Mouse (Mus musculus): Measurements from ENCODE around the gene Lctl.
"Not testable (repeated sequence)": the region's sequence is repeated elsewhere in the genome, so short reads cannot be mapped to it uniquely, and the experiment has no call there.

Lctl gene

DNA sequence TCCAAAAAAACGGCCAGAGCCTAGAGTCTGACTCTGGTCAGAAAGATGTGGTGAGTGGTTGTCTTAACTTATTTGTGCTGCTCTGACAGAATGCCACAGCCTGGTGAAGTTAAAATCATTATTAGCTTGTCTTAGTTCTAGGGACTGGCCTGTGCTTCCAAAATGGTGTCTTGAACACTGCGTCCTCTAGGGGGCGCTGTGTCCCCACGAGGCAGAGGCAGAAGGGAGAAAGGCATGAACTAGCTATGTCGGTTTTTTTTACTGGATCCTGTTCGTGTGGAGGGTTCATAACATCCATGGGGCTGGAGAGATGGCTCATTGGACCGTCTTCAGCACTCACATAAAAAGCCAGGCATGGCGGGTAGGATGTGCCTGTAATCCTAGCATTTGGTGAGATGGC, 3.0 kb downstream of the Lctl start:
- DNase-seq (ENCODE audit: low spot score in 2 of 2): peak in 1 of 2 experiments; percentile 18

DNA sequence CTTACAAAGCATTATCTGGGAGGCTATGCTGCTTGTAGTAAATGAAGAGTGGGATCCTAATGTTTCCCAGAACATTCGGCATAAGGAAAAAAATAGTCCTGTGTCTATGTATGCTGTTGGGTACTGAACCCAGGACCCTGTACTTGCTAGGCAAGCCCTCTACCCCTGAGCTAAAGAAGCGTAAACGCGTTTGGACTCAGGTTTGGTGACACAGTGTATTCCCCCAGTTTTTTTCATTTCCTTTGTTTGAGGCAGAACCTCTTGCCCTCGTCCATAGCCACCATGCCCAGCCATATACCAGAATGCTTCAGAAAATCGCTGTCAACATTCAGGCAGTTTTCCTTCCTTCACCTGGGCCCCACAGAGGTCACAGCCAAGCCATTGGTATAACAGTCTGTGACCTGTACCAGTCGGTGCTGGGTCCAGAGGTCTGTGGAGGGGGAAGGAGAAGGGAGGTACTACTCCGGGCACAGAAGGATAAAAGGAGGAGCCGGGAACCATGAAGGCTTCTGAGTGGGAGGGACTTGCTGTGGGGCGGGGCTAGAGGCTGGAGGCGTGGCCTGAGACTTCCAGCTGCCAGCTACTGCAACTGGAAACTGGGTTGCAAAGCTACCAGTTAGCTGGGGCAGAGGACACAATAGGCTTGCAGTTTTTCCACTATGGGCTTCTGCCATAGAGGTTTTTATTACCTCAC, 3.8 kb downstream of the Lctl start:
- DNase-seq (ENCODE audit: low spot score in 2 of 2): no peak

DNA sequence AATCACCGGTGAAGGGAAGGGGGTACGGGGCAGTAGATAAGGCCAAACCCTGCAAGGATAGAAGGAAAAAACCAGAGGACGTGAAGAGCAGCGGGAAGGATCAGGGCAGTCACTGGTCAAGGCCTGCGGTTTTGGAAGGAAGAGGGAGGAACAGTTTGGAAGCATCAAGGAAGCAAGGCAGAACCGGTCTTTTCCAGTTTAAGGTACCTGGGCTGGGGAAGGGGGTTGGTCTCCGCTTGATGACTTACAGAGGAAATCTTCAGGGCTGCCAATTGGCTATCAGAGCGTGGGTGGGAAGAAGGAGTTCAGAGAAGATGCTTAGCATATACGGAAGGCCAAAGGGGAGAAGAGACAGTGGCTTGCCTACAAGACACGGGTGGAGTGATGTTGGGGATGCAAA, 5.7 kb downstream of the Lctl start:
- DNase-seq (ENCODE audit: low spot score in 2 of 2): no peak

- not testable (repeated sequence) for DNase-seq (ENCODE audit: low spot score in 2 of 2)
Observed at GRCm38 (mm10) chr9:64124846-64125245, 7.9 kb downstream of the Lctl start.

DNA sequence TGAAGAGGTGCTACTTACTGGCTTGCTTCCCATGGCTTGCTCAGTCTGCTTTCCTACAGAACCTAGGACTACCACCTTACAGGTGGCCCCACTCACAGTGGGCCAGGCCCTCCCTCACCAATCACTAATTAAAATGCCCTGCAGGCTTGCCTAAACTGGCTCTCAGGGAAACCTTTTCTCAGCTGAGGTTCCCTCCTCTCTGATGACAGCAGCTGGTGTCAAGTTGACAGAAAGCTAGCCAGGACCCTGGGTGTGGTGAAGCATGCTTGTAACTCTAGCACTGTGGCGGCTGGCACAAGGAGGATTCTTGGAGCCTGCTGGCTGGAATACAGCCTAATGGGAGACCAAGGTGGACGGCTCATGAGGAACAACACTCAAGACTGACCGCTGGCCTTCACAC, 8.4 kb downstream of the Lctl start:
- DNase-seq (ENCODE audit: low spot score in 2 of 2): no peak

DNA sequence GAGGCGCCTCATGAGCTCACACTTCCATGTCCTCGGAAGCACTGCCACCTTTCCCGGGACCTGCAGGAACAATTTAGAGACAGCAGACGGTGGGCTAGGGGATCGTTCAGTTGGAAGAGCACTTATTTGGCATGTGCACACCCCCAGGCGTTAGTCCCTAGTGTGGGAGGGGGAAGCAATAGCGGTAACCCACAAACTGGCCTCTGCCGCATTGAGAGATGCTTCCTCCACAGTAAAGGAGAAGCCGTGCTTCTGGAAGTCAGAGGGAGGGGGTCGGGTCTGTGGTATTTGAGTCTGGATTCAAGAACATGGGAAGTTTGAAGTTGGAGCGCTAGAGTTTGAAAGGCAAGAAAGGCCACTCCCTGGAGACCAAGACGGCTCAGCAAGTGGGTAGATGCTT, 9.2 kb downstream of the Lctl start:
- DNase-seq (ENCODE audit: low spot score in 2 of 2): no peak

- no peak for DNase-seq (ENCODE audit: low spot score in 2 of 2)
Observed at GRCm38 (mm10) chr9:64131623-64132022, 14.7 kb downstream of the Lctl start.

DNA sequence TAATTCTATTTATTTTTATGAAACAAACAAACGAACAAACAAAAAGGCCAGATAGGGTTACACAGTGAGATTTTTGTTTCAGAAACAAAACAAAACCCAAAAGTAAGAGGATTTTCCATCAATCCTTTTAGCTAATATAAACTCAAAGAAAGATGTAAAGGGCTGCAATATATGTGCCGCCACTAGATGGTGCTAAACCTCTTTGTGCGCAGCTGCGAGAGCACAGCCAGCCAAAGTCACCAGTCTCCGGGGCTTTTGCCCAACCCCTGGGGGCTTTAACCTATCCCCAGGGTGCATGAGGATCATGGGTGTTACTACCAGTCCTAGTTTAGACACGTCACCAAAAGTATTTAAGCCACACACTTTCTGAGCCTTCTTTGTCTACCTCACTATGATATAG, 21.9 kb downstream of the Lctl start:
- DNase-seq (ENCODE audit: low spot score in 2 of 2): peak; percentile 10 to 49

GRCm38 (mm10) chr9:64139879-64140278, 22.9 kb downstream of the Lctl start:
- DNase-seq (ENCODE audit: low spot score in 2 of 2): no peak

GRCm38 (mm10) chr9:64156641-64157040, 39.7 kb downstream of the Lctl start:
- no peak for DNase-seq (ENCODE audit: low spot score in 2 of 2)

DNA sequence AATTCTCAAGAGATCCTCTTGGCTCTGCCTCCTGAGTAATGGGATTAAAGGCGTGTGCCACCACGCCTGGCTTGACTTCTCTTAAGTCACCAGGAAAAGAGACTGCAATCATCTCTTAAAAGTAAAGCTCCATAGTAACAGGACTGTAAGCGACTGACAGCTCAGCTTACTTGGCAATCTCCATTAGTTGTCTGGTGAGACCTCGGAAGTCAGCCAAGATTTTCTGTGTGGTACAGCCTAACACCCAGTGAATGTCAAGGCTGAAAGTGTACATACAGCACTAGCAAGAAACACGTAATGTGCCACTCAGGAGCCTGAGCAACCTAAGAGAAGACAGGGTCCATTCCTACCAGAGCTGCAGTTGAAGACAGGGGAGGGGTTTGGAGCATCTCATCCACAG, 43.5 kb downstream of the Lctl start:
- DNase-seq (ENCODE audit: low spot score in 2 of 2): no peak

- DNase-seq (ENCODE audit: low spot score in 2 of 2): not testable (repeated sequence)
Observed at GRCm38 (mm10) chr9:64169967-64170366, 53.0 kb downstream of the Lctl start.

DNA sequence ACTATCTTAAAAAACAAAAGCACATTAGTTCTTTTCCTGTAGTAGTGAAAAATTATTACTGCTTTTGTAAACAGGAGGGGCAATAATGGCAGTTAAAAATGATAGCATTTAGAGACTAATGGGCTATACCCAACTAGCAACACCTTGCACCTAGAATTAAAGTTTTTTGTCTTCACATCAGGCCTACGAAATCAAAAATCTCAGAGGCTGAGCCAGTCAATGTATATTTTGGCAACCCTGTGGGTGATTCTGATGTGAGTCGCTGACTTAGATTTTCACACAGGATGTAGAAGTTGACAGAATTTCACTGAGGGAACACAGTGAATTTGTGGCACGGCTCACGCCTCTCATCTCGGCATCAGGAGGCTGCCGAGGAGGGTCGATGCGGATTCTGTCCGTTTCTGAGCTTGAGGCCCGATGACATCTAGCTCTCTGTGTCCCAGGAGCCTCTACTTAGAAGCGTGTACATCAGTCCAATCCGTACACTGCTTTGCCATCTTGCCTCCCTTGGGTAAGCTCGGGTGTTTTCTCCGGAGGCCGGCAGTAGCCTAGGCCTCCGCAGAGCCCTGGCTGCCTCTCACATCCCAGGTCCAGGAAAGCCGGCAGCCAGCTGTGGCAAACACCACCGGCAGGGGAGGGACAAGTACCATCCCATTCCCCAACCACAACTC, 55.3 kb downstream of the Lctl start:
- DNase-seq (ENCODE audit: low spot score in 2 of 2): no peak

- DNase-seq (ENCODE audit: low spot score in 2 of 2): peak; percentile 78 to 85
Observed at GRCm38 (mm10) chr9:64172816-64173665, 56.1 kb downstream of the Lctl start, which contains the start of the genes Zwilch and Rpl4. Gene Zwilch (minus strand): TSS chr9:64173104. Gene Rpl4 (plus strand): TSS chr9:64173375.

GRCm38 (mm10) chr9:64173666-64174220, 56.8 kb downstream of the Lctl start:
- DNase-seq (ENCODE audit: low spot score in 2 of 2): no peak

GRCm38 (mm10) chr9:64174341-64174740, 57.4 kb downstream of the Lctl start:
- DNase-seq (ENCODE audit: low spot score in 2 of 2): no peak

- no peak for DNase-seq (ENCODE audit: low spot score in 2 of 2)
Observed at GRCm38 (mm10) chr9:64174766-64175165, 57.8 kb downstream of the Lctl start.

GRCm38 (mm10) chr9:64175378-64175777, 58.4 kb downstream of the Lctl start:
- DNase-seq (ENCODE audit: low spot score in 2 of 2): no peak

DNA sequence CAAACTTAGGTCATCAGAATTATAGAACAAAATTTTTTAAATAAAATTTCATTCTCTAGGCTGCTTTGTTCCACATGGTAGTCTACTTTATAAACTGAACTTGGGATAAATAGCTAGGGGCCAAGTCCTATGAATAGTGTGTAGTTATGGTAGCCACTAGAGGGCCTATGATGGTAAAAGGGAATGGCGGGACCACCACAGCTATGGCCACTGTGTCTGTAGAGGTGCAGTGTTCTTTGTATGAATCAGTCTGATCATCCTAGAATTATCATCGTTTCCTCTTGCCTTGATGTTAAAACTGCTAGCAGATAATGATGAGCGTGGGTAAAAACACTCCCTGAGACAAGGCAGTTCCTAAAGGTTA, 61.6 kb downstream of the Lctl start:
- no peak for DNase-seq (ENCODE audit: low spot score in 2 of 2)

DNA sequence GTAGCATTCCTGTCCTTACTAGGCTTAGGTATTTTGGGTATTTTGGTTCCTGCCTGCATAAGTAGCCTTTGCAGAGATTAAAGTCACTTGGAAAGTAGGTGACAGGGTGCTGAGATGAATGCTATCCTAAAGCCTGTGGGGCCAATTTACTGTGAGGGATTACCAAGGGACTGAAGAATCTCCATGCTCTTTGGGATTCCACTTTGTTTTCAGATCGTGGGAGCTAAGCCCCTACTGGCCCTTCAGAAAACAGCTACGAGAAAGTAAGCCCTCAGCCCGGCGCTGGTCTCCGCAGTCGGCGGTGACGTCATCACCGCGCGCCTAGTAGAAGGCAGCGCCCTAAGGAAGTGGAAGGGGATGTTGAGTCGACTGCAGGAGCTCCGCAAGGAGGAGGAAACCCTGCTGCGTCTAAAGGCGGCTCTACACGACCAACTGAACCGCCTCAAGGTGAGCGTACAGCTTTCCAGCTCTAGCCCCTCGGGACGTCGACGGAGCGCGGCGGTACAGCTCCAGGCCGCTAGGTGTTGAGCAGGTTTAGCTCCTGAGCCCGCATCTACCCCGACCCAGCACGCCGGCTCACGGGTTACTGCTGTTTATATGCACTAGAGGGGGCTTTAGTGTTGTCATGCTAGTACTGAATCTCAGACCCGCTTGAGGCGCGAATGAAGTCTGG, 62.2 kb downstream of the Lctl start, which contains the start of gene Snapc5:
Snapc5 (plus strand) TSS at position 301 of the 673 bp plus-strand sequence.
- peak; percentile 90 to 91 for DNase-seq (ENCODE audit: low spot score in 2 of 2)

- not testable (repeated sequence) for DNase-seq (ENCODE audit: low spot score in 2 of 2)
Observed at GRCm38 (mm10) chr9:64183295-64183694, 66.3 kb downstream of the Lctl start.

Data from heart, adult 9 months (tissue).